ENCODE assay signal across 8 mouse cellular contexts in genomic region chr3:95106338-95107117, GRCm38 (mm10). TPM values are rescaled to one million over a fixed set of nuclear protein-coding genes. Genes with fewer than 3 reads are reported as not detected.
DNase-seq lines count a peak whose midpoint lies in the region; ATAC-seq and TF ChIP-seq lines count a peak whose summit lies in the region.

TSS of gene Pip5k1a (minus strand) at chr3:95106930.

- under 1% methylated on average over 51 of the region's 51 CpGs for WGBS in hindbrain, embryonic 13.5 days

- DNase-seq in Patski (ENCODE audit: low read depth, low spot score): peak; percentile 100
- peak; percentile 98 to 99 for DNase-seq in cerebellum, postnatal 14 days
- DNase-seq in frontal cortex, postnatal 14 days (ENCODE audit: low spot score in 2 of 2): peak; percentile 96 to 97
- peak; percentile 89 to 92 for DNase-seq in layer of hippocampus, postnatal 25 days (ENCODE audit: extremely low spot score in 1 of 2, low spot score in 1 of 2)
- DNase-seq in lung, postnatal 25 days (ENCODE audit: low spot score): peak; percentile 98
- peak; percentile 100 for DNase-seq in retina, embryonic 14.5 days (ENCODE audit: low spot score)
- peak; percentile 98 for DNase-seq in thymus, postnatal 4 days

- H3K4me3 ChIP-seq in hindbrain, embryonic 13.5 days: peak within 1 kb of the TSS; percentile 71

- H3K9me3 ChIP-seq in hindbrain, embryonic 13.5 days: no peaks in the 10 kb centered on the region

- H3K27me3 ChIP-seq in Patski: no peaks in the 10 kb centered on the region
- H3K27me3 ChIP-seq in hindbrain, embryonic 13.5 days: no peaks in the 10 kb centered on the region

- TF ChIP-seq CTCF in Patski (IDR thresholded peaks at IDR 0.05): no peak

- in situ Hi-C loops in Patski (cut with MboI; ENCODE audit: low pct_unique_long_range_greater_than_20kb): no loop called here

- H3K36me3 ChIP-seq in hindbrain, embryonic 13.5 days: 0 out of 2 replicates have a peak, but pooled peaks cover 3% of the 10 kb centered on the region

- POLR2A ChIA-PET in Patski (lab: Charles Lee): interaction anchor here (0.7 to 1.5 kb wide), 8 partner anchors 21 to 126 kb away, joined by 3 to 5 read pairs (median 3); no protein-coding TSS in a partner anchor

- H3K27ac ChIP-seq in hindbrain, embryonic 13.5 days: peak within 1 kb of the TSS; percentile 91

- H3K9ac ChIP-seq in hindbrain, embryonic 13.5 days: peak within 1 kb of the TSS; percentile 91

- peak within 1 kb of the TSS; percentile 83 for H3K4me2 ChIP-seq in hindbrain, embryonic 13.5 days

- ATAC-seq in Patski: peak; percentile 45
- ATAC-seq in hindbrain, embryonic 13.5 days (ENCODE audit: low FRiP score): peak; percentile 91

- H3K4me1 ChIP-seq in hindbrain, embryonic 13.5 days (replicated peaks): peaks cover 16% of the 10 kb centered on the region

- CTCF ChIA-PET in Patski (lab: Charles Lee): interaction anchor here (0.6 to 7.9 kb wide), 12 partner anchors 9 to 963 kb away, joined by 3 to 67 read pairs (median 4); partner anchors contain the start of gene Psmd4

RNA-seq across cellular contexts. Expression of gene Pip5k1a, which starts in this region (rescaled TPM):
- polyA plus RNA-seq in Patski (2021): 94.1 TPM
- polyA plus RNA-seq in hindbrain, embryonic 13.5 days (2015; fragmentation: Nextera tagmentation; extraction: Ambion mirVana): 15.4 and 16.7 TPM in 2 replicates
- 10 to 100 TPM; 57.6 to 58.0 TPM for total RNA-seq in layer of hippocampus, postnatal 25 days (2021)

Comparison
In these comparisons a context has a peak if more than half of its experiments do, and no peak if none do; other contexts are left out.
1. Peak in every context shown above with its lines: DNase-seq, ATAC-seq, H3K4me3 ChIP-seq and H3K27ac ChIP-seq.